Mouse (Mus musculus): ENCODE measurements at regions not wholly inside any gene's neighbourhood (a gene's known extent, or its start where the extent isn't known, plus 50 kb on each side); places are given as distances from the start of the nearest gene placed in this dataset.

DNA sequence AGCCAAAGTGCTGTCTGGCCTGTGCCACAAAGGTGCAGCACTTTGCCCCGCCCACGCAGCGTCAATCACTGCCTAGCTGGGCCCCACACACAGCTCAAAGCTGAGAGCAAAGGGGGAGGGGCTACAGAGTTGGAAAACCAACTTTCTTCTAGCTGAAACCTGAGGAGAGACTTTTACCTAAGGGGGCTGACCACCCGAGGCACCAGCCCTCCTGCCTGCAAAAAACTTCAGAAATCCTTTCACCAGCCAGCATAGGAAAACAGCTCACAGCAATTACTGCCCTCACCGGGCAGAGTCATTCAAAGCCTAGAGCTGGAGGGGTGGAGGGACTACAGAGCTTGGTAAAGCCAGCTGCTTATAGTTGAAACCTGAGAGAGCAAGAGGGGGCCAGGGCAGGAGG lies 74.6 kb upstream of the Pabpc5 start:
- H3K27ac ChIP-seq: no peak overlapping the region
- 29% methylated on average over 5 of the region's 5 CpGs for WGBS

More for the DNA sequence above, 74.6 kb upstream of the Pabpc5 start:
- Histone ChIP-seq H3K9ac (no peak overlapping the region), H3K4me3 (no peak overlapping the region), H3K4me1 (no peaks in the 10 kb centered on the region), H3K27me3 (no peaks in the 10 kb centered on the region), H3K9me3 (no peaks in the 10 kb centered on the region), H3K36me3 (no peaks in the 10 kb centered on the region), H3K4me2 (no peak overlapping the region)
- ATAC-seq (ENCODE audit: insufficient number of reproducible peaks, low FRiP score, low TSS enrichment, low read depth): 0 out of 2 replicates have a peak, but pooled peaks have one; percentile 44

All from limb, embryonic 15.5 days (tissue).